Mouse (Mus musculus): ENCODE data around the gene Nectin2.

Nectin2 gene

GRCm38 (mm10) chr7:19712414-19712813, 37.9 kb downstream of the Nectin2 start:
- no peak for DNase-seq (ENCODE audit: low read depth, low spot score)

- DNase-seq (ENCODE audit: low read depth, low spot score): no peak
These were observed 39.6 kb downstream of the Nectin2 start for GRCm38 (mm10) chr7:19710650-19711049.

- no peak for DNase-seq (ENCODE audit: low read depth, low spot score)
These were observed 45.0 kb downstream of the Nectin2 start for GRCm38 (mm10) chr7:19705271-19705670.

GRCm38 (mm10) chr7:19704475-19704874, 45.8 kb downstream of the Nectin2 start:
- no peak for DNase-seq (ENCODE audit: low read depth, low spot score)

- no peak for DNase-seq (ENCODE audit: low read depth, low spot score)
These were observed 47.3 kb downstream of the Nectin2 start for GRCm38 (mm10) chr7:19702859-19703555.

- no peak for DNase-seq (ENCODE audit: low read depth, low spot score)
These were observed 49.1 kb downstream of the Nectin2 start for GRCm38 (mm10) chr7:19701069-19701761.

GRCm38 (mm10) chr7:19700299-19701068, 49.8 kb downstream of the Nectin2 start:
- no peak for DNase-seq (ENCODE audit: low read depth, low spot score)

GRCm38 (mm10) chr7:19699827-19700148, 50.5 kb downstream of the Nectin2 start:
- no peak for DNase-seq (ENCODE audit: low read depth, low spot score)

- no peak for DNase-seq (ENCODE audit: low read depth, low spot score)
These were observed 51.1 kb downstream of the Nectin2 start, which contains the start of gene Apoe for GRCm38 (mm10) chr7:19698907-19699826. Gene Apoe (minus strand): TSS chr7:19699188.

- no peak for DNase-seq (ENCODE audit: low read depth, low spot score)
These were observed 52.1 kb downstream of the Nectin2 start for GRCm38 (mm10) chr7:19697949-19698906.

GRCm38 (mm10) chr7:19696336-19696873, 53.9 kb downstream of the Nectin2 start:
- DNase-seq (ENCODE audit: low read depth, low spot score): no peak

- no peak for DNase-seq (ENCODE audit: low read depth, low spot score)
These were observed 54.4 kb downstream of the Nectin2 start for GRCm38 (mm10) chr7:19695881-19696280.

- DNase-seq (ENCODE audit: low read depth, low spot score): no peak
These were observed 55.1 kb downstream of the Nectin2 start for GRCm38 (mm10) chr7:19695213-19695594.

GRCm38 (mm10) chr7:19694336-19695212, 55.7 kb downstream of the Nectin2 start:
- DNase-seq (ENCODE audit: low read depth, low spot score): no peak

- no peak for DNase-seq (ENCODE audit: low read depth, low spot score)
These were observed 56.9 kb downstream of the Nectin2 start for GRCm38 (mm10) chr7:19693421-19693820.

- no peak for DNase-seq (ENCODE audit: low read depth, low spot score)
These were observed 58.1 kb downstream of the Nectin2 start, which contains the start of gene Apoc1 for GRCm38 (mm10) chr7:19691873-19692865. Gene Apoc1 (minus strand): TSS chr7:19692660.

GRCm38 (mm10) chr7:19691434-19691833, 58.8 kb downstream of the Nectin2 start:
- no peak for DNase-seq (ENCODE audit: low read depth, low spot score)

GRCm38 (mm10) chr7:19690845-19691244, 59.4 kb downstream of the Nectin2 start:
- DNase-seq (ENCODE audit: low read depth, low spot score): no peak

Data from brain, embryonic 18.5 days (tissue).